Mouse (Mus musculus) layer of hippocampus, adult 11-12 months (tissue): Measurements from ENCODE around the gene Ctnnd2.

ENCODE experiments used
- DNase-seq: peaks from one replicate; pipeline ENCODE4 v3.0.0; 2022; ENCODE audit warnings: low spot score

Gene Ctnnd2

GRCm38 (mm10) chr15:30386489-30386888 lies 214.1 kb downstream of the Ctnnd2 start:
- DNase-seq: no peak

- no peak for DNase-seq
Measured at GRCm38 (mm10) chr15:30387244-30387643, 214.9 kb downstream of the Ctnnd2 start.

- DNase-seq: no peak
Measured at GRCm38 (mm10) chr15:30401111-30401510, 228.7 kb downstream of the Ctnnd2 start.

GRCm38 (mm10) chr15:30406254-30406653 lies 233.9 kb downstream of the Ctnnd2 start:
- no peak for DNase-seq

- no peak for DNase-seq
Measured at GRCm38 (mm10) chr15:30423146-30423545, 250.8 kb downstream of the Ctnnd2 start.

- peak; percentile 26 for DNase-seq
Measured at GRCm38 (mm10) chr15:30424290-30424689, 251.9 kb downstream of the Ctnnd2 start.

GRCm38 (mm10) chr15:30427342-30427741 lies 254.9 kb downstream of the Ctnnd2 start:
- peak; percentile 61 for DNase-seq

GRCm38 (mm10) chr15:30439045-30439444 lies 266.7 kb downstream of the Ctnnd2 start:
- DNase-seq: no peak

GRCm38 (mm10) chr15:30450765-30451164 lies 278.4 kb downstream of the Ctnnd2 start:
- peak; percentile 20 for DNase-seq

- no peak for DNase-seq
Measured at GRCm38 (mm10) chr15:30451921-30452320, 279.5 kb downstream of the Ctnnd2 start.

- peak; percentile 13 for DNase-seq
Measured at GRCm38 (mm10) chr15:30457541-30458250, 285.3 kb downstream of the Ctnnd2 start.

- no peak for DNase-seq
Measured at GRCm38 (mm10) chr15:30458671-30459070, 286.3 kb downstream of the Ctnnd2 start.

GRCm38 (mm10) chr15:30460341-30461125 lies 288.1 kb downstream of the Ctnnd2 start:
- no peak for DNase-seq

GRCm38 (mm10) chr15:30462804-30463423 lies 290.5 kb downstream of the Ctnnd2 start:
- DNase-seq: no peak

GRCm38 (mm10) chr15:30463471-30464047 lies 291.2 kb downstream of the Ctnnd2 start:
- DNase-seq: no peak

- DNase-seq: no peak
Measured at GRCm38 (mm10) chr15:30466950-30467543, 294.7 kb downstream of the Ctnnd2 start.

GRCm38 (mm10) chr15:30468773-30469172 lies 296.4 kb downstream of the Ctnnd2 start:
- DNase-seq: no peak

- DNase-seq: no peak
Measured at GRCm38 (mm10) chr15:30471280-30471966, 299.0 kb downstream of the Ctnnd2 start.

- DNase-seq: peak; percentile 35
Measured at GRCm38 (mm10) chr15:30480676-30481075, 308.3 kb downstream of the Ctnnd2 start.

GRCm38 (mm10) chr15:30506476-30506875 lies 334.1 kb downstream of the Ctnnd2 start:
- no peak for DNase-seq

GRCm38 (mm10) chr15:30512467-30512866 lies 340.1 kb downstream of the Ctnnd2 start:
- DNase-seq: no peak
